Mouse (Mus musculus) kidney, adult 2 months (tissue): ENCODE data around the gene Rack1.
"Not testable (repeated sequence)": the region's sequence is repeated elsewhere in the genome, so short reads cannot be mapped to it uniquely, and the experiment has no call there.

Experiments used
- CTCF ChIP-seq: fragments of 200-500 bp; conservative IDR thresholded peaks from 2 replicates; pipeline ENCODE4 v1.5.1; 2011; ENCODE audit warnings: low read depth, mild to moderate bottlenecking, control low read depth, low read length, moderate library complexity, mixed read lengths; ENCODE audit not compliant: insufficient read depth, insufficient read length
- POLR2A ChIP-seq: fragments of 200-500 bp; IDR thresholded peaks from one replicate; pipeline ENCODE4 v1.6.1; 2011; ENCODE audit warnings: low read depth, low read length, control low read depth

GRCm38 (mm10) chr11:48753534-48753933, 46.6 kb upstream of the Rack1 start:
- TF ChIP-seq CTCF, POLR2A: not testable (repeated sequence)
